Mouse (Mus musculus): ENCODE results near the gene Fndc8. TPM values are rescaled to one million over a fixed set of nuclear protein-coding genes. Genes with fewer than 3 reads are reported as not detected.

Gene Fndc8
- total RNA-seq (2021) = not detected
- long read RNA-seq, experiment 1 = 0 reads
- long read RNA-seq, experiment 2 = 0 reads

- DNase-seq = no peak
Measured at GRCm38 (mm10) chr11:82891936-82892335, at the start of gene Fndc8. Fndc8 (plus strand) TSS chr11:82892124.

GRCm38 (mm10) chr11:82844771-82845414, 47.0 kb upstream of the Fndc8 start:
- no peak for DNase-seq
- intact Hi-C loops (cut with DNase I) = no loop called here

More at GRCm38 (mm10) chr11:82891936-82892335, at the start of gene Fndc8:
- intact Hi-C loops (cut with DNase I) = loop anchor here (1.0 to 5.0 kb wide), 2 partner anchors 130 to 146 kb away; partner anchors contain the start of genes Cct6b and Zfp830

GRCm38 (mm10) chr11:82845415-82846078, 46.4 kb upstream of the Fndc8 start:
- peak; percentile 67 to 70 for DNase-seq
- intact Hi-C loops (cut with DNase I) = no loop called here

- no peak for DNase-seq
- intact Hi-C loops (cut with DNase I) = no loop called here
Measured at GRCm38 (mm10) chr11:82846079-82846436, 45.9 kb upstream of the Fndc8 start.

GRCm38 (mm10) chr11:82846938-82847337, 45.0 kb upstream of the Fndc8 start:
- DNase-seq = no peak
- intact Hi-C loops (cut with DNase I) = no loop called here

- intact Hi-C loops (cut with DNase I) = no loop called here
- no peak for DNase-seq
Measured at GRCm38 (mm10) chr11:82847571-82848000, 44.3 kb upstream of the Fndc8 start.

GRCm38 (mm10) chr11:82850259-82850658, 41.7 kb upstream of the Fndc8 start:
- intact Hi-C loops (cut with DNase I) = no loop called here
- no peak for DNase-seq

- intact Hi-C loops (cut with DNase I) = no loop called here
- no peak for DNase-seq
Measured at GRCm38 (mm10) chr11:82852115-82852514, 39.8 kb upstream of the Fndc8 start.

GRCm38 (mm10) chr11:82852540-82852939, 39.4 kb upstream of the Fndc8 start:
- intact Hi-C loops (cut with DNase I) = no loop called here
- no peak for DNase-seq

GRCm38 (mm10) chr11:82852958-82853357, 39.0 kb upstream of the Fndc8 start:
- DNase-seq = no peak
- intact Hi-C loops (cut with DNase I) = no loop called here

- intact Hi-C loops (cut with DNase I) = no loop called here
- no peak for DNase-seq
Measured at GRCm38 (mm10) chr11:82854111-82854510, 37.8 kb upstream of the Fndc8 start.

GRCm38 (mm10) chr11:82855327-82855973, 36.5 kb upstream of the Fndc8 start:
- DNase-seq = no peak
- intact Hi-C loops (cut with DNase I) = no loop called here

GRCm38 (mm10) chr11:82856032-82856431, 35.9 kb upstream of the Fndc8 start:
- intact Hi-C loops (cut with DNase I) = no loop called here
- DNase-seq = no peak

GRCm38 (mm10) chr11:82857307-82857848, 34.5 kb upstream of the Fndc8 start:
- intact Hi-C loops (cut with DNase I) = no loop called here
- no peak for DNase-seq

- intact Hi-C loops (cut with DNase I) = no loop called here
- DNase-seq = no peak
Measured at GRCm38 (mm10) chr11:82860759-82861158, 31.2 kb upstream of the Fndc8 start.

- intact Hi-C loops (cut with DNase I) = no loop called here
- DNase-seq = no peak
Measured at GRCm38 (mm10) chr11:82861558-82861957, 30.4 kb upstream of the Fndc8 start.

GRCm38 (mm10) chr11:82862638-82863037, 29.3 kb upstream of the Fndc8 start:
- DNase-seq = no peak
- intact Hi-C loops (cut with DNase I) = no loop called here

GRCm38 (mm10) chr11:82863059-82863458, 28.9 kb upstream of the Fndc8 start:
- intact Hi-C loops (cut with DNase I) = no loop called here

GRCm38 (mm10) chr11:82863488-82863931, 28.4 kb upstream of the Fndc8 start:
- intact Hi-C loops (cut with DNase I) = no loop called here
- DNase-seq = no peak

More at GRCm38 (mm10) chr11:82863059-82863458, 28.9 kb upstream of the Fndc8 start:
- no peak for DNase-seq

GRCm38 (mm10) chr11:82865957-82866356, 26.0 kb upstream of the Fndc8 start:
- intact Hi-C loops (cut with DNase I) = no loop called here
- no peak for DNase-seq

Measured in heart, postnatal 14 days (tissue).